Mouse (Mus musculus) kidney, adult 2 months (tissue): ENCODE data around the gene Mthfsd. TPM values are rescaled to one million over a fixed set of nuclear protein-coding genes. Genes with fewer than 3 reads are reported as not detected.

ENCODE experiments used
- DNase-seq: peaks from one replicate; pipeline ENCODE4 v3.0.0; 2021
- H3K27ac ChIP-seq: fragments of 200-500 bp; 2 replicates; pipeline ENCODE4 v1.5.1; 2012; ENCODE audit warnings: low read depth, low read length, control low read depth, inconsistent platforms; ENCODE audit not compliant: insufficient read depth
- H3K27me3 ChIP-seq: fragments of 200-500 bp; replicated peaks from 2 replicates; pipeline ENCODE4 v1.6.1; 2012; ENCODE audit warnings: mild to moderate bottlenecking, moderate library complexity, low read length, inconsistent platforms; ENCODE audit not compliant: control insufficient read depth, insufficient read depth
- H3K36me3 ChIP-seq: fragments of 200-500 bp; 2 replicates; pipeline ENCODE4 v1.6.1; 2012; ENCODE audit warnings: mild to moderate bottlenecking, moderate library complexity, low read length, inconsistent platforms; ENCODE audit not compliant: control insufficient read depth, insufficient read depth
- H3K4me1 ChIP-seq: fragments of 200-500 bp; 2 replicates; pipeline ENCODE4 v1.6.1; 2011; ENCODE audit warnings: low read length; ENCODE audit not compliant: control insufficient read depth, insufficient read depth
- H3K4me3 ChIP-seq: fragments of 200-500 bp; 2 replicates; pipeline ENCODE4 v1.5.1; 2011; ENCODE audit warnings: mild to moderate bottlenecking, low read depth, low read length, control low read depth; ENCODE audit not compliant: insufficient read depth
- CTCF ChIP-seq: fragments of 200-500 bp; conservative IDR thresholded peaks from 2 replicates; pipeline ENCODE4 v1.5.1; 2011; ENCODE audit warnings: low read depth, mild to moderate bottlenecking, control low read depth, low read length, moderate library complexity, mixed read lengths; ENCODE audit not compliant: insufficient read depth, insufficient read length
- POLR2A ChIP-seq: fragments of 200-500 bp; IDR thresholded peaks from one replicate; pipeline ENCODE4 v1.6.1; 2011; ENCODE audit warnings: low read depth, low read length, control low read depth
- WGBS: fragments of 180-500 bp; shearing (Covaris S2); methylation state at CpG from one replicate; pipeline ENCODE4 v1.1.7; 2018; 5-methylcytosine and 5-hydroxymethylcytosine counted together
- polyA plus RNA-seq: library from polyadenylated mRNA; depleted of rRNA; stranded (reverse); fragments of >200 nt; gene quantifications from 2 replicates; pipeline ENCODE4 v1.2.3, GENCODE M21; 2012

Gene Mthfsd
- polyA plus RNA-seq, 1 experiment: 44.3 TPM

GRCm38 (mm10) chr8:121075936-121076335, 32.3 kb downstream of the Mthfsd start:
- TF ChIP-seq POLR2A: no peak
- no peak for TF ChIP-seq CTCF
- H3K36me3 ChIP-seq: no peaks in the 10 kb centered on the region
- 6% methylated on average over 13 of the region's 13 CpGs for WGBS
- no peak for DNase-seq
- no peak overlapping the region for H3K4me3 ChIP-seq
- no peak overlapping the region for H3K27ac ChIP-seq
- H3K4me1 ChIP-seq: no peaks in the 10 kb centered on the region
- H3K27me3 ChIP-seq: peaks cover 2% of the 10 kb centered on the region; the same call in 1 of the 2 replicates

DNA sequence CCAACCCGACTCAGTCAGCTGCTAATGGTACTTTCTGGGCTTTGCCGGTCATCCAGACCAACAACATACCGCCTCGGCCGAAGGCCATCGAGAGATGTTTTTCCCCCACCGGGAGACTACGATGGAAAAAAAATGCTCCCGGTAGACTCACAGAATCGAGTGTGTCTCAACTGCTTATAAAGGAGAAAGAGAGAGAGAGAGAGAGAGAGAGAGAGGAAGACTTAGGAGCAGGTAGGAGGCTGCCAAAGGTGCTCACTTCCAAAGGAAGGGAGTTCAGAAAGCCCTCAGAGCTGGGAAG, 33.4 kb downstream of the Mthfsd start:
- TF ChIP-seq POLR2A (no peak), CTCF (no peak)
- H3K4me1 ChIP-seq: no peaks in the 10 kb centered on the region
- H3K4me3 ChIP-seq: no peak overlapping the region
- no peaks in the 10 kb centered on the region; the same call in 1 of the 2 replicates for H3K27me3 ChIP-seq
- DNase-seq: no peak
- no peaks in the 10 kb centered on the region for H3K36me3 ChIP-seq
- WGBS: 2% methylated on average over 10 of the region's 10 CpGs
- no peak overlapping the region for H3K27ac ChIP-seq

- Histone ChIP-seq H3K4me3 (no peak overlapping the region), H3K36me3 (no peaks in the 10 kb centered on the region), H3K27ac (no peak overlapping the region), H3K4me1 (no peaks in the 10 kb centered on the region), H3K27me3 (no peaks in the 10 kb centered on the region; the same call in 1 of the 2 replicates)
- WGBS: 6% methylated on average over 15 of the region's 15 CpGs
- no peak for DNase-seq
- no peak for TF ChIP-seq CTCF
- TF ChIP-seq POLR2A: no peak
Measured at GRCm38 (mm10) chr8:121074108-121074847, 33.9 kb downstream of the Mthfsd start.

- 4% methylated on average over 48 of the region's 48 CpGs for WGBS
- Histone ChIP-seq H3K4me1 (no peaks in the 10 kb centered on the region), H3K36me3 (no peaks in the 10 kb centered on the region), H3K27me3 (no peaks in the 10 kb centered on the region; the same call in 1 of the 2 replicates), H3K27ac (no peak overlapping the region), H3K4me3 (no peak overlapping the region)
- no peak for DNase-seq
- TF ChIP-seq CTCF (no peak), POLR2A (no peak)
Measured at GRCm38 (mm10) chr8:121073174-121074107, 34.8 kb downstream of the Mthfsd start.

GRCm38 (mm10) chr8:121072406-121073130, 35.6 kb downstream of the Mthfsd start:
- Histone ChIP-seq H3K4me3 (no peak overlapping the region), H3K27me3 (no peaks in the 10 kb centered on the region; the same call in 1 of the 2 replicates), H3K36me3 (no peaks in the 10 kb centered on the region), H3K4me1 (no peaks in the 10 kb centered on the region), H3K27ac (no peak overlapping the region)
- TF ChIP-seq POLR2A: no peak
- TF ChIP-seq CTCF: no peak
- DNase-seq: no peak
- WGBS: 23% methylated on average over 11 of the region's 11 CpGs

GRCm38 (mm10) chr8:121071454-121071853, 36.7 kb downstream of the Mthfsd start:
- DNase-seq: no peak
- Histone ChIP-seq H3K4me3 (no peak overlapping the region), H3K27me3 (no peaks in the 10 kb centered on the region; the same call in 1 of the 2 replicates), H3K27ac (no peak overlapping the region), H3K4me1 (no peaks in the 10 kb centered on the region), H3K36me3 (no peaks in the 10 kb centered on the region)
- TF ChIP-seq POLR2A (no peak), CTCF (0 out of 2 replicates have a peak, but pooled peaks have one; percentile 1)
- 5% methylated on average over 12 of the region's 12 CpGs for WGBS
